Mouse (Mus musculus) heart, embryonic 16.5 days (tissue): ENCODE results near the gene Rfx5. TPM values are rescaled to one million over a fixed set of nuclear protein-coding genes. Genes with fewer than 3 reads are reported as not detected.
"Not testable (repeated sequence)": the region's sequence is repeated elsewhere in the genome, so short reads cannot be mapped to it uniquely, and the experiment has no call there.

Experiments
- ATAC-seq: fragments of 200-750 bp; cut with Nextera tagmentation; replicated peaks from 2 replicates; pipeline ENCODE4 v1.8.0; 2017; ENCODE audit warnings: moderate number of reproducible peaks; ENCODE audit not compliant: insufficient read depth, low FRiP score; ENCODE audit errors: extremely low read depth
- H3K27ac ChIP-seq: fragments of 300-500 bp; sonication (generic); 2 replicates; pipeline ENCODE4 v1.5.1; 2014; ENCODE audit warnings: mild to moderate bottlenecking, low read length, control low read depth, moderate library complexity
- H3K27me3 ChIP-seq: fragments of 300-500 bp; sonication (generic); 2 replicates; pipeline ENCODE4 v1.6.1; 2014; ENCODE audit warnings: low read length, mixed read lengths; ENCODE audit not compliant: control insufficient read depth, insufficient read depth
- H3K36me3 ChIP-seq: fragments of 300-500 bp; sonication (generic); 2 replicates; pipeline ENCODE4 v1.6.1; 2014; ENCODE audit not compliant: control insufficient read depth, insufficient read depth
- H3K4me1 ChIP-seq: fragments of 300-500 bp; sonication (generic); 2 replicates; pipeline ENCODE4 v1.6.1; 2014; ENCODE audit warnings: low read length, mixed read lengths; ENCODE audit not compliant: control insufficient read depth, insufficient read depth
- H3K4me2 ChIP-seq: fragments of 300-500 bp; sonication (generic); 2 replicates; pipeline ENCODE4 v1.6.1; 2014; ENCODE audit warnings: low read depth, mild to moderate bottlenecking, control low read depth, low read length
- H3K4me3 ChIP-seq: fragments of 300-500 bp; sonication (generic); 2 replicates; pipeline ENCODE4 v1.5.1; 2014; ENCODE audit warnings: mild to moderate bottlenecking, control low read depth, low read length
- H3K9ac ChIP-seq: fragments of 300-500 bp; sonication (generic); 2 replicates; pipeline ENCODE4 v1.6.1; 2014; ENCODE audit warnings: low read length, control low read depth
- H3K9me3 ChIP-seq: fragments of 300-500 bp; sonication (generic); replicated peaks from 2 replicates; pipeline ENCODE4 v1.6.1; 2016; ENCODE audit warnings: low read length; ENCODE audit not compliant: control insufficient read depth
- WGBS: fragments of 180-500 bp; shearing (Covaris S2); extraction: QIAGEN DNeasy Blood & Tissue Kit; methylation state at CpG from one replicate; pipeline ENCODE4 v1.1.7; 2014; 5-methylcytosine and 5-hydroxymethylcytosine counted together
- polyA plus RNA-seq: library from polyadenylated mRNA; unstranded; fragments of >200 nt; fragmentation: Nextera tagmentation; extraction: Ambion mirVana; gene quantifications from 2 replicates; pipeline ENCODE4 v1.2.1, GENCODE M21; 2015

Gene Rfx5
- polyA plus RNA-seq, 1 experiment from 2014 or later, result 4.7 TPM

DNA sequence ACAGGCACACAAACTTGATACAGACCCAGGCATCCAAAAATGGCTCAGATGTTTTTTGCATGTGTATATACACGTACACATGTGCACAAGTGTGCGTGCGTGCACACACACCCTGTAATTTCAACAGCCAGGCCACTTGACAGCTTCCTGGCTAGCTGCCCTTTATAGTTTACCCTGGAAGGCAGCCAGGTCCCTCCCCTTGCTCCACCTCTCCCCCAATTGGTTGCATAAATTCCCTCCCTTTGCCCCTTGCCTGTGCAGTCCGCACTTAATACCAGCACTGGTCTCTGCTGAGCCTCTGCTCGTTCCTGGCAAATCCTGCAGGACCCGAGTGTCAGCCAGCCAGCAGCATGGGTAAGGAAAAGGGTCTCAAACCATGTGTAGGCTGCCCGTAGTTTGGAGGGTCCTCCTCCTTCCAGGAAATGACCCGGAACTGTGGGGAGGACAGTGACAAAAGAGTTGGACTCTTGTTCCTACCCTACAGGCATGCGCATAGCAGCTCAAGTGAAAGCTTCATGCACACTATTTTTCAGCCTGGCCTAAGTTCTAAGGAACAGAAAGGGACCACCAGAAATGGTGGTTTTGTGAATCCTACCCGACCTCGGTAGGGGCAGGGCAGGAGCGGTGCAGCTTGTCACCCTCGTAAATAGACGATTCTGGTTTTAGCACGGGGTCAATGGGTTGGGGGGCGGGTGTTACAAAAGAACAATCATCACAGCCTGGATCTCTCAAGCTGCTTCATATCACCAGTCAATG lies 20.9 kb upstream of the Rfx5 start, which contains the start of gene Selenbp1:
Selenbp1 (plus strand) TSS at position 248 of the 756 bp plus-strand sequence.
- 4% methylated on average over 16 of the region's 16 CpGs for WGBS
- H3K27me3 ChIP-seq, result no peaks in the 10 kb centered on the region
- H3K4me2 ChIP-seq, result peak within 1 kb of the TSS; percentile 80
- H3K36me3 ChIP-seq, result no peaks in the 10 kb centered on the region
- ATAC-seq, result peak; percentile 91
- peak within 1 kb of the TSS; percentile 98 for H3K27ac ChIP-seq
- H3K4me1 ChIP-seq, result peaks cover 10% of the 10 kb centered on the region
- H3K9me3 ChIP-seq, result no peaks in the 10 kb centered on the region
- H3K4me3 ChIP-seq, result peak within 1 kb of the TSS; percentile 61
- peak within 1 kb of the TSS; percentile 72 for H3K9ac ChIP-seq

DNA sequence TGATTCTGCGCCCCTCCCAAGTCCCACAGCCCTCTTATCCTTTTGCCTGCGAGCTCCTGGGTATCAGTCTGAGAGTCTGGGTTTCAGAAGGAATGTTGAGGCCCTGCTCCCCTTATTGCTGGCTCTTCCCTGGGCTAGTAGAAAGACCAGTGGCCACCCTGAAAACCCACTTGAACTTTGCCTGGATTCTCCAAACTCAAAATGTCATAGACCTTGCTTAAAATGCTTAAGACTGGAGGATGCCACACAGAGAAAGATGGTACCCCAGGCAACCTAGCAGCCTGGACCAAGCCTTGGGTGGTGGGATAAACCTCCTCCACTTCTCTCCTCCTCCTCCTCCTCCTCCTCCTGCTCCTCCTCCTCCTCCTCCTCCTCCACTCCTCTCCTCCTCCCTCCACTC lies 20.3 kb upstream of the Rfx5 start:
- H3K4me2 ChIP-seq, result peak overlapping the region; percentile 80
- WGBS, result no CpG with 5 or more reads among the region's 2 CpGs
- H3K27ac ChIP-seq, result peak overlapping the region; percentile 98
- H3K36me3 ChIP-seq, ATAC-seq, H3K27me3 ChIP-seq, H3K9ac ChIP-seq, H3K9me3 ChIP-seq: not testable (repeated sequence)
- peak overlapping the region; percentile 61 for H3K4me3 ChIP-seq
- H3K4me1 ChIP-seq, result peaks cover 10% of the 10 kb centered on the region

DNA sequence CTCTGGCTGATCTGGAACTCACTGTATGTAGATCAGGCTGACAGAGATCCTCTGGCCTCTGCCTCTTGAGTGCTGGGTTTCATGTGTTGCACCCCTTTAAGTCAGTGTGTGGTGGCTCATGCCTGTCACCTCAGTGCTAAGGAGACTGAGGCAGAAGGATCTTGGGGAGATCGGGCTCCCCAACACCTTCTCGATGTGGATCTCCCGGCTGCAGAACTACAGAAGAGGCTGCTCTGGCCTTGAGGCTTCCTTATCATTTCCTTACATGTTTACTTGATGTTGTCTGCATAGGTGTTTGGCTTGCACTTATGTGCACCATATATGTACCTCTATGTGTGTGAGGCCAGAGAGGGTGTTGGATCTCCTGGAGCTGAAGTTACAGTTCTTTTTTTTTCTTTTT lies 19.3 kb upstream of the Rfx5 start:
- WGBS, result 94% methylated on average over 3 of the region's 3 CpGs
- not testable (repeated sequence) for H3K27ac ChIP-seq, ATAC-seq, H3K27me3 ChIP-seq, H3K36me3 ChIP-seq, H3K9me3 ChIP-seq, H3K9ac ChIP-seq, H3K4me3 ChIP-seq, H3K4me2 ChIP-seq
- peaks cover 10% of the 10 kb centered on the region for H3K4me1 ChIP-seq

DNA sequence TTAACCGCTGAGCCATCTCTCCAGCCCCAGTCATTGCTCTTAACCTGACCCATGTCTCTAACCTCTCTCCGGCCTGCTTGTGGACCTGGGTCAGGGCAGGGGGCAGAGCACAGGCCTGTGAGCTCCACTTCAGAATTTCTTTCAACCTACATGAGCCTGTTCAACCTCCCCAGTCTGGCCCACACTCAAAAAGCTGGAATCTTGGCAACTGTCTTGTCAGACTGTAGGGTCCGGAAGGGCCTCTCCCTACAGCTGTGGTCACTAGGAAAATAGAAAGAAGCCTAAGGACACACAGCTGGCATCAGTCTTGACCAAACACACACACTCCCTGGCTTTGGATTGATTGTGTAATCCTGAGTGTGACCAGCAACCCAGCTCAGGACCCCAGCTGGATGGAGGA lies 18.5 kb upstream of the Rfx5 start:
- 63% methylated on average over 3 of the region's 3 CpGs for WGBS
- not testable (repeated sequence) for H3K9ac ChIP-seq

DNA sequence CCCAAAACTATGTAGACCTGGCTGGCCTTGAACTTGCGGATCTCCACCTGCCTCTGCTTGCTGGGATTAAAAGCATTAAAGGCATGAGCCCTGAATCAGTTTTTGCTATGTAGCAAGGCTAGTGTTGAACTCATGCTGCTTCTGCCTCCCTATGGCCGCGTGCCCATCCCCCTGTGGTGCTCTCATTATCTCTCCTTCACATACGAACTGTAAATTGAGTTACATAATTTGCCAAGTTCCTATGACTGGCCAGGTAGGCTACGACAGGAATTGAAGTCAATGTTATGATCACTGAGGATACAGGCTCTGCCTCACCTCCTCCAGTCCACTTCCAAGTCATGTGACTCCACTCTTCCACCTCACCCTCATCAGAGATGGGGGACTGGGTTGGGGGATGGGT lies 17.7 kb upstream of the Rfx5 start:
- WGBS, result 78% methylated on average over 5 of the region's 5 CpGs
- H3K27ac ChIP-seq, H3K4me2 ChIP-seq: not testable (repeated sequence)

More for the DNA sequence above, 18.5 kb upstream of the Rfx5 start:
- not testable (repeated sequence) for H3K27ac ChIP-seq, H3K4me3 ChIP-seq, H3K36me3 ChIP-seq, H3K27me3 ChIP-seq, H3K4me2 ChIP-seq, H3K9me3 ChIP-seq, ATAC-seq
- peaks cover 10% of the 10 kb centered on the region for H3K4me1 ChIP-seq

DNA sequence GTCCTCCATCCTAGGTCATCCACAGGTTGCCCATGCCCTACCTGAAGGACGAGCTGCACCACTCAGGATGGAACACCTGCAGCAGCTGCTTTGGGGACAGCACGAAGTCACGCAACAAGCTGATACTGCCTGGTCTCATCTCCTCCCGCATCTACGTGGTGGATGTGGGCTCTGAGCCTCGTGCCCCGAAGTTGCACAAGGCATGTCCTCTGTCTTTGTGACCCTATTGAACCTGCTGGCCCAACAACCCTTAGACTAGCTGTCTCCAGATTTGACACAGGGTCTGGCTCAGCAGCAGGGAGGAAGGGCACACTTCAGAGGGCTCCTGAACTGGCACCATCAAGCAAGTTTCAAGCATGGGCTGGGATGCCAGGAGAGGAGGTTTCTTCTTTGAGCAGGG lies 16.7 kb upstream of the Rfx5 start:
- WGBS, result 89% methylated on average over 6 of the region's 7 CpGs
- ATAC-seq, H3K36me3 ChIP-seq: not testable (repeated sequence)

More for the DNA sequence above, 17.7 kb upstream of the Rfx5 start:
- H3K36me3 ChIP-seq, H3K9ac ChIP-seq, H3K27me3 ChIP-seq, ATAC-seq, H3K4me3 ChIP-seq, H3K4me1 ChIP-seq, H3K9me3 ChIP-seq: not testable (repeated sequence)

DNA sequence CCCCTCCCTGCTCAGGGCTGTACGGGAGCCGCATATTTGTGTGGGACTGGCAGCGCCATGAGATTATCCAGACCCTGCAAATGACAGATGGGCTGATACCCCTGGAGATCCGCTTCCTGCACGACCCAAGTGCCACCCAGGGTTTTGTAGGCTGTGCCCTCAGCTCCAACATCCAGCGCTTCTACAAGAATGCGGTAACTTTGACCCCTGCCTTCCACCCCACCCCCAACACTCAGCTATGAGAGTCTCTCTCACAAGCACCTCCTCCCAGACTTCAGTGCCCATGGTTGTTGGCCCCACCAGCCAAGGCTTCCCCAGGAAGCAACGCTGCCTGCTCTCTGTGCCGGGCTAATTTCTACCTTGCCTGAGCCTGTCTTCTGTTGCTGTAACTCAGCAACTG lies 13.8 kb upstream of the Rfx5 start:
- not testable (repeated sequence) for H3K4me3 ChIP-seq, H3K4me2 ChIP-seq, H3K27me3 ChIP-seq, H3K4me1 ChIP-seq, H3K27ac ChIP-seq, H3K36me3 ChIP-seq, H3K9me3 ChIP-seq, H3K9ac ChIP-seq
- ATAC-seq, result peak; percentile 24; the same call in 1 of the 2 replicates
- 30% methylated on average over 9 of the region's 9 CpGs for WGBS

More for the DNA sequence above, 16.7 kb upstream of the Rfx5 start:
- H3K9me3 ChIP-seq, H3K27ac ChIP-seq, H3K4me2 ChIP-seq, H3K4me3 ChIP-seq, H3K9ac ChIP-seq, H3K4me1 ChIP-seq, H3K27me3 ChIP-seq: not testable (repeated sequence)

DNA sequence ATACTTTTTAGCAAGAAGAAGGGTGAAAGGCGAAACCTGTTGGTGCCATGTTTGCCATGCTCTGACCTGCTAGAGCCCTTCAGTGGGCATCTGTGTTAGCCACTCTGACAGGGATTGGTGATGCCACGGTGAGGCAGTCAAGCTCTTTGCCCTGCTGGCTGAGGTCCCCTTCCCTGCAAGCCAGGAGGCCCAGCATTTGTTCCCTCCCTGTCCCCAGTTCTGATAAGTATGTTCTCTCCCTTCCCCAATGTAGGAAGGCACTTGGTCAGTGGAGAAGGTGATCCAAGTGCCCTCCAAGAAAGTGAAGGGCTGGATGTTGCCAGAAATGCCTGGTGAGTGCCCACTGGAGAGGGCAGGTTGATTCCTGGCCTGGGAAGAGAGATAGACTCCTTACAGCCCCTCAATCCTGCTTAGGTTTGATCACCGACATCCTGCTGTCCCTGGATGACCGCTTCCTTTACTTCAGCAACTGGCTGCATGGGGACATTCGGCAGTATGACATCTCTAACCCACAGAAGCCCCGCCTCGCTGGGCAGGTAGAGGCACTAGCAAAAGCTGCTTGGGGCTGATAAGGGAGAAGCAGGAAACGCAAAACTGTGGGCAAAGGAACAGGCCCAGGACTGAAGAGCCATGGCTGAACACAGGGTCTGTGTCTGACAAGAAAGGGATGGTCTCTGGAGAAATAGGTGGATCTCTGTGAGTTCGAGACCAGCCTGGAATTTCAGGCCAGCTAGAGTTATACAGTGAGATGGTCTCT lies 11.5 kb upstream of the Rfx5 start:
- not testable (repeated sequence) for H3K9ac ChIP-seq, H3K27ac ChIP-seq, H3K36me3 ChIP-seq, H3K27me3 ChIP-seq, H3K4me2 ChIP-seq, H3K9me3 ChIP-seq, ATAC-seq, H3K4me1 ChIP-seq, H3K4me3 ChIP-seq
- 67% methylated on average over 8 of the region's 9 CpGs for WGBS

DNA sequence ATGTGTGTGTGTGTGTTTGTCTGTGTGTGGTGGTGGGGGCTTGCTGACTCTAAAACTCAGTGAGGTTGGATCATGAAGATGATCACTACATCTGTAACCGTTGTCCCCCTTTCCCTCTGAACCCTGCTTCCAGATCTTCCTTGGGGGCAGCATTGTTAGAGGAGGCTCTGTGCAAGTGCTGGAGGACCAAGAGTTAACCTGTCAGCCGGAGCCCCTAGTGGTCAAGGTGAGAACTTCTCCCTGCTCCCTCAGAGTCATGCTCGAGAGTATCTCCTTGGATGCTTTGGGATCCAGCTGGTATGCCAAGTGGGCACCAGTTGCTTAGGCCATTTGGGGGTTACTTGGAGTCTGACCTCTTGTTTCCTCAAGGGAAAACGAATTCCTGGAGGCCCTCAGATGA lies 10.2 kb upstream of the Rfx5 start:
- H3K9ac ChIP-seq, H3K4me1 ChIP-seq, H3K4me3 ChIP-seq, ATAC-seq, H3K9me3 ChIP-seq, H3K36me3 ChIP-seq, H3K27me3 ChIP-seq, H3K27ac ChIP-seq, H3K4me2 ChIP-seq: not testable (repeated sequence)
- 33% methylated on average over 4 of the region's 4 CpGs for WGBS
